Mouse (Mus musculus): ENCODE results near the gene Cdc37. TPM values are rescaled to one million over a fixed set of nuclear protein-coding genes. Genes with fewer than 3 reads are reported as not detected.

Gene Cdc37
- polyA plus RNA-seq, 1 experiment from 2014 or later: 335 TPM

DNA sequence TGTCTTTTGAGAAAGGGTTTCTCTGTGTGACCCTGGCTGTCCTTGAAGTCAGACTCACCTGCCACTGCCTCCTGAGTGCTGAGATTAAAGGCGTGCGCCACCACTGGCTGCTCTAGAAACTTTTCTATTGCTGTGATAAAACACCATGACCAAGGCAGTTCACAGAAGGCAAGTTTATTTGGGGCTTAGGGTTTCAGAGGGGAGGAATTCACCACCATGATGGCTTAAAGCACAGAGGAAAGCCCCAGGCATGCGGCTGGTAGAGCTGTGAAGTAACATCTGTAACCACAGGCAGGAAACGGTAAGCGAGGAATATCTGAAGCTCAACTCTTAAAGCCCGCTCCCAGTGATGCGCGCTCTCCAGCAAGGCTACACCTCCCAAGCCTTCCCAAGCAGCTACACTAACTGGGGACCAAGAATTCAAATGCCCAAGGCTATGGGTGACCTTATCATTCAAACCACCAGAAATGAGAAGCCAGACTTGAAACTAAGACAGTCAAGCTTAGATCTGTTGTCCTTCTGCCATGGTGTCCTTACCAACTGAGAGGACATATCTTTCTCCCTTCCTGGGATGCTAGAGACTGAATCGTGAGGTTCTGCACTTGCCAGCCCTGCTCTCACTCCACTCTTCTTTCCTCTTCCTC lies 16.6 kb downstream of the Cdc37 start:
- Histone ChIP-seq H3K4me1 (0 out of 2 replicates have a peak, but pooled peaks cover 5% of the 10 kb centered on the region), H3K27me3 (no peaks in the 10 kb centered on the region), H3K27ac (no peak overlapping the region), H3K4me2 (replicated peaks) (no peak overlapping the region), H3K9ac (no peak overlapping the region), H3K36me3 (peaks cover 5% of the 10 kb centered on the region), H3K4me3 (no peak overlapping the region), H3K9me3 (no peaks in the 10 kb centered on the region)
- WGBS: 83% methylated on average over 9 of the region's 9 CpGs
- no peak for ATAC-seq (ENCODE audit: insufficient number of reproducible peaks, insufficient read depth, low FRiP score, low TSS enrichment)

GRCm38 (mm10) chr9:21132102-21132775 lies 17.5 kb downstream of the Cdc37 start:
- Histone ChIP-seq H3K4me3 (no peak overlapping the region), H3K27me3 (no peaks in the 10 kb centered on the region), H3K27ac (no peak overlapping the region), H3K9ac (no peak overlapping the region), H3K36me3 (peaks cover 5% of the 10 kb centered on the region), H3K9me3 (no peaks in the 10 kb centered on the region), H3K4me1 (0 out of 2 replicates have a peak, but pooled peaks cover 5% of the 10 kb centered on the region), H3K4me2 (replicated peaks) (no peak overlapping the region)
- no peak for ATAC-seq (ENCODE audit: insufficient number of reproducible peaks, insufficient read depth, low FRiP score, low TSS enrichment)
- WGBS: 83% methylated on average over 12 of the region's 12 CpGs

DNA sequence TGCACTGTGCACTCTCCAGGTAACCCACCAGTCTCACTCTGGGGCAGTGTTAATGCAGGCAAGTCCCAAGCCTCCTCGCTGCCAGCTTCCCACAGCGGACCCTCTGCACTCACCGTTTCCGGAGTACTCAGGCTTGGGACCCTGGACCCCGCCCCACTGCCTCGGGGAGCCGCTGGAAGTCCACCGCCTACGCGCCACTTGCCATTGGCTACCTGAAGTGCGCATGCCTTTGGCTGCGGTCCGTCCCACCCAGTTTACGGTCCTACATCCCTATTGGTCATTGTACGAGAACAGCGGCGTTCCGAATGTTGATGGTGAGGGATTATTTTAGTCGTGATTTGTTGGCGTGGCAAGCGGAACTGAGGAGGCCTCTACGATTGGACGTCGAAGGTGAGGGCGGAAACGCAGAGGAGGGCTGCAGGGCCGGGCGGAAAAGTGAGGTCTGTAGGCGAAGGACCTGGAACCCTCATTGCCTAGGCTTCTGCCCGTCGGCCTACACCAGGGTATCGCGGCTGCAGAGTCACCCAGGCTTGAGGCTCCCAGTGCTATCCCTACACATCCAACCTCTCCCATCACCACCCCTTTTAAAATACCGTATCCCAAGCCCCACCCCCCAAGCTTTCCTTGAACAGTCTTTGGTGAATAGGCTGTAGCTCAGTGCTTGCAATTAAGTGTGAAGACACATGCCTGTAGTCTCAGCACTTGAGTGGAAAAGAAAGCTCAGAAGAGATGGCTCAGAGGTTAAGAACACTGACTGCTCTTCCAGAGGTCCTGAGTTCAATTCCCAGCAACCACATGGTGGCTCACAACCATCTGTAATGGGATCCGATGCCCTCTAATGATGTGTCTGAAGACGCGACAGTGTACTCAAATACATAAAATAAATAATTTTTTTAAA lies 18.5 kb downstream of the Cdc37 start, which contains the start of gene Tyk2:
Gene Tyk2 (minus strand): TSS at position 185 of the 898 bp plus-strand sequence.
- H3K27me3 ChIP-seq: no peaks in the 10 kb centered on the region
- no peaks in the 10 kb centered on the region for H3K9me3 ChIP-seq
- H3K36me3 ChIP-seq: peaks cover 14% of the 10 kb centered on the region
- H3K27ac ChIP-seq: peak within 1 kb of the TSS; percentile 60; the same call in 1 of the 2 replicates
- peak; percentile 96 for ATAC-seq (ENCODE audit: insufficient number of reproducible peaks, insufficient read depth, low FRiP score, low TSS enrichment)
- peak within 1 kb of the TSS; percentile 66 for H3K4me3 ChIP-seq
- WGBS: 6% methylated on average over 37 of the region's 37 CpGs
- H3K4me1 ChIP-seq: 0 out of 2 replicates have a peak, but pooled peaks cover 5% of the 10 kb centered on the region
- peak within 1 kb of the TSS; percentile 72 for H3K4me2 ChIP-seq (replicated peaks)
- H3K9ac ChIP-seq: peak within 1 kb of the TSS; percentile 65

GRCm38 (mm10) chr9:21126259-21126627 lies 23.5 kb downstream of the Cdc37 start:
- 0 out of 2 replicates have a peak, but pooled peaks cover 5% of the 10 kb centered on the region for H3K4me1 ChIP-seq
- no peak overlapping the region for H3K27ac ChIP-seq
- no peaks in the 10 kb centered on the region for H3K27me3 ChIP-seq
- peaks cover 23% of the 10 kb centered on the region for H3K36me3 ChIP-seq
- no peak for ATAC-seq (ENCODE audit: insufficient number of reproducible peaks, insufficient read depth, low FRiP score, low TSS enrichment)
- H3K9ac ChIP-seq: no peak overlapping the region
- H3K4me2 ChIP-seq (replicated peaks): no peak overlapping the region
- no peaks in the 10 kb centered on the region for H3K9me3 ChIP-seq
- no peak overlapping the region for H3K4me3 ChIP-seq
- 78% methylated on average over 2 of the region's 2 CpGs for WGBS

- Histone ChIP-seq H3K36me3 (peaks cover 28% of the 10 kb centered on the region), H3K4me1 (0 out of 2 replicates have a peak, but pooled peaks cover 5% of the 10 kb centered on the region), H3K4me3 (no peak overlapping the region), H3K9ac (no peak overlapping the region), H3K27me3 (no peaks in the 10 kb centered on the region), H3K27ac (no peak overlapping the region), H3K4me2 (replicated peaks) (no peak overlapping the region), H3K9me3 (no peaks in the 10 kb centered on the region)
- no peak for ATAC-seq (ENCODE audit: insufficient number of reproducible peaks, insufficient read depth, low FRiP score, low TSS enrichment)
- 86% methylated on average over 9 of the region's 9 CpGs for WGBS
These were observed 24.1 kb downstream of the Cdc37 start for GRCm38 (mm10) chr9:21125502-21126258.

GRCm38 (mm10) chr9:21124837-21125236 lies 24.9 kb downstream of the Cdc37 start:
- H3K27me3 ChIP-seq: no peaks in the 10 kb centered on the region
- no peak overlapping the region for H3K4me2 ChIP-seq (replicated peaks)
- no peaks in the 10 kb centered on the region for H3K9me3 ChIP-seq
- no peaks in the 10 kb centered on the region for H3K4me1 ChIP-seq
- H3K27ac ChIP-seq: no peak overlapping the region
- WGBS: 74% methylated on average over 5 of the region's 5 CpGs
- H3K9ac ChIP-seq: no peak overlapping the region
- ATAC-seq (ENCODE audit: insufficient number of reproducible peaks, insufficient read depth, low FRiP score, low TSS enrichment): no peak
- H3K36me3 ChIP-seq: peaks cover 36% of the 10 kb centered on the region
- H3K4me3 ChIP-seq: no peak overlapping the region

DNA sequence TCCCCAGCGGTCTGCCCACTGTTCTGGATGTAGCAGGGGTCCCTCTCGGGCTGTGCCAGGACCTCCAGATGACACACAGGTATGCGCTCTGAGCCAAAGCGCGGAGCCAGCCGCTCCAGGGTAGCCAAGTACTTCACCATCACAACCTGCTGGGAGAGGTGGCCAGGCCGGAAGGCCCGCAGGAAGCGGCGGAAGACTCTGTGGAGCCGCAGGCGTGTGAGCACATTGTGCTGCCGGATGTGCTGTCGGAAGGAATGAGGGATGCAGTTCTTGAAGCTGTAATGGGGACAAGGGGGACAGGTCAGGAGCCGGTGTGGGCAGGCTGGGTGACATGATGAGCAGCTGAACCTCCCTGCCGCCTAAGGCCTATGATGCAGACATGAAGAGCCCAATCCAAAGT lies 28.3 kb downstream of the Cdc37 start:
- Histone ChIP-seq H3K9me3 (no peaks in the 10 kb centered on the region), H3K4me3 (no peak overlapping the region), H3K9ac (no peak overlapping the region), H3K27ac (no peak overlapping the region), H3K27me3 (no peaks in the 10 kb centered on the region), H3K36me3 (peaks cover 25% of the 10 kb centered on the region), H3K4me2 (replicated peaks) (no peak overlapping the region), H3K4me1 (no peaks in the 10 kb centered on the region)
- WGBS: 88% methylated on average over 16 of the region's 16 CpGs
- no peak for ATAC-seq (ENCODE audit: insufficient number of reproducible peaks, insufficient read depth, low FRiP score, low TSS enrichment)

GRCm38 (mm10) chr9:21117073-21117472 lies 32.7 kb downstream of the Cdc37 start:
- Histone ChIP-seq H3K9ac (no peak overlapping the region), H3K4me3 (no peak overlapping the region), H3K27me3 (no peaks in the 10 kb centered on the region), H3K4me1 (no peaks in the 10 kb centered on the region), H3K9me3 (no peaks in the 10 kb centered on the region), H3K36me3 (peaks cover 21% of the 10 kb centered on the region; the same call in 1 of the 2 replicates), H3K4me2 (replicated peaks) (no peak overlapping the region), H3K27ac (no peak overlapping the region)
- no peak for ATAC-seq (ENCODE audit: insufficient number of reproducible peaks, insufficient read depth, low FRiP score, low TSS enrichment)
- 81% methylated on average over 6 of the region's 6 CpGs for WGBS

DNA sequence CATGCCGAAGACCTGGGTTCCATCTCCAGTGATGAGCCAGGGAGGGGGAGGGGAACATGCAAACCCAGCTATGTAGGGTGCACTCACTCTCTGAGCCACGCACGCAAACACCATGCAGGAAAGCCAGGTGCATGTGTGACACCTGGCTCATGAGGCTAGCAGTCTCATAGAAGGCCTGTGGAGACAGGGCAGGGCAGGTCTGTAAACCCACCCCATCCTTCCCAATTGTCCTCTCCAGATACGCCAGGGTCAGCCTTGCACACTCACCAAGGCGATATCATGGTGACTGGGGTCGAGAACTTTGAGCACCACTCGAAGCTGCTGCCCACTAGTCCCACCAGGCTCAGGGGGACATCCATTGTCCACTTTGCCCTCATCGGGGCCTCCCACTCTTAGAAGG lies 34.7 kb downstream of the Cdc37 start:
- Histone ChIP-seq H3K27ac (no peak overlapping the region), H3K27me3 (no peaks in the 10 kb centered on the region), H3K4me2 (replicated peaks) (no peak overlapping the region), H3K9me3 (no peaks in the 10 kb centered on the region), H3K4me3 (no peak overlapping the region), H3K36me3 (peaks cover 8% of the 10 kb centered on the region; the same call in 1 of the 2 replicates), H3K4me1 (no peaks in the 10 kb centered on the region), H3K9ac (no peak overlapping the region)
- no peak for ATAC-seq (ENCODE audit: insufficient number of reproducible peaks, insufficient read depth, low FRiP score, low TSS enrichment)
- 90% methylated on average over 8 of the region's 8 CpGs for WGBS

- no peak for ATAC-seq (ENCODE audit: insufficient number of reproducible peaks, insufficient read depth, low FRiP score, low TSS enrichment)
- no peak overlapping the region for H3K4me2 ChIP-seq (replicated peaks)
- 87% methylated on average over 7 of the region's 7 CpGs for WGBS
These were observed 35.6 kb downstream of the Cdc37 start for GRCm38 (mm10) chr9:21114190-21114589.

DNA sequence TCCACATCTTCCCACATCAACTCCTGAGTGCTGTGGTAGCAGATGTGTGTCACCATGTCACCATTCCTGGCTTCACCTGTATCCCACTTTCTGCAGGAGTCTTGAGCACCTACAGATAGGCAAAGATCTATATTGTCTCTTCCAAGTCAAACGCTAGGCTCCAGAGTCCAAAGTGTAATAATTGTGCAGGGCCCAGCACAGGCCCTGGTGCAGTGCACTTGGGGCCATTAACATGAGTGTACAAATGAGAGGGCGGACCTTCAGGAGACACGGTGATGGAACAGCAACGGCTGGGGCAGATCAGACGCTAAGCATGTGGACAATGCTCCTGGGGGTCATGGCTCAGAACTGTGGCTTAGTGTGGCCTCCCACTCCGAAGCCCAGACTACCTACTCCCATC lies 36.0 kb downstream of the Cdc37 start:
- Histone ChIP-seq H3K36me3 (peaks cover 6% of the 10 kb centered on the region; the same call in 1 of the 2 replicates), H3K27ac (no peak overlapping the region), H3K9me3 (no peaks in the 10 kb centered on the region), H3K4me1 (no peaks in the 10 kb centered on the region), H3K27me3 (no peaks in the 10 kb centered on the region), H3K4me3 (no peak overlapping the region), H3K4me2 (replicated peaks) (no peak overlapping the region), H3K9ac (no peak overlapping the region)
- ATAC-seq (ENCODE audit: insufficient number of reproducible peaks, insufficient read depth, low FRiP score, low TSS enrichment): no peak
- WGBS: 89% methylated on average over 6 of the region's 6 CpGs

More at GRCm38 (mm10) chr9:21114190-21114589, 35.6 kb downstream of the Cdc37 start:
- Histone ChIP-seq H3K9ac (no peak overlapping the region), H3K27ac (no peak overlapping the region), H3K27me3 (no peaks in the 10 kb centered on the region), H3K9me3 (no peaks in the 10 kb centered on the region), H3K4me3 (no peak overlapping the region), H3K36me3 (0 out of 2 replicates have a peak, but pooled peaks cover 4% of the 10 kb centered on the region), H3K4me1 (no peaks in the 10 kb centered on the region)
